Mouse (Mus musculus) T-helper 17 cell (primary cell): ENCODE measurements around the gene Prcc.

Experiments
- in situ Hi-C, 2 experiments: fragments of 300-600 bp; cut with MboI, MseI; formaldehyde crosslinking; loops; 1 replicate in 1 of 2; 2 replicates in 1 of 2; pipeline ENCODE4 v1.15.1; 2025; ENCODE audit warnings: high pct_unique_total_duplicates in 2 of 2

Gene Prcc

DNA sequence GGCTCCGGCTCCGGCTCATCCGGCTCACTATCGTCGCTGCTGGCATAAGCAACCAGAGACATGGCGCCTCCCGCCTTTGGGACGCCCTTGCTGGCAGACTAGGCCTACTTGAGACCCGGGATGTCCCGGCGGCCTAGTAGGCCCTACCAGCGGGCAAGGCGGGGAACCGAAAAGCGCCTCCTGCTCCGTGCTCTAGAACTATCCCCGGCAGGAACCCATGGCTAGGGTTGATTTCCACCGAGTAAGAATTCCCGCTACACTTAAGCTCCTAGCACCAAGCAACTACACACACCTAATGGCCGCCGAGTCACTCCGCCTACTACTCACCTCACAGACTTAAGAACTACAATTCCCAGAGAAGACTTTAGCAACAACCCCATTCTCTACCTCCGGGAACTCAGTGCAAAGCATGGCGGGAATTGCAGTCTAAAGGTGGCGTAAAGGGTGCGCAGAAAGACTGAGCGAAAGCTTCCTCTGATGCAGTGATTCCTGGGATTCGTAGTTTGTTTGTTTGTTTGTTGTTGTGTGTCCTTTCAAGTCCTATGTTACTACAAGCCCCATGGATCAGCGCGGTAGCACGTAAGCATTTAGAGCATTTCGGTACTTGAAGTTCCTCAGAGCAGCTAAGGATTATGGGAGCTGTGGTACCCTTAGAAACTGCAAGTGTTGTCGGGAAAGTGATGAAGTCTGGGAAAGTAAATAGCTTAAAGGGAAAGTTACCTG is at the start of gene Prcc:
Prcc (minus strand) TSS at position 328 of the 723 bp plus-strand sequence.
- in situ Hi-C loops, result no loop called here

DNA sequence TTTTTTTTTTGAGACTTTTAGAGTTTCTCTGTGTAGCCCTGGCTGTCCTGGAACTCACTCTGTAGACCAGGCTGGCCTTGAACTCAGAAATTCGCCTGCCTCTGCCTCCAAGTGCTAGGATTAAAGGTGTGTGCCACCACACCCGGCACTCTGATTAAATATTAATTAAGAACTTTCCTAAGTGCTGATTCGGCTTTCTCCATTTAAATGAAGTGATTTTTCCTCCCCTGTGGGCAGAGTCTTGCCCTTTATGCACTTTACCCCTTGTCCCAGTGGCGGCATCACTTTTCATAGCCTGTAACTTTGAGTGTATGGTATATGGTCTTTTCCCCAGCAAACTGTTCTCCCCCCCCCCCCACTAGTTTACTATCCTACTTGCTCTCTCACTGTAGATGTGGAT is 49.8 kb upstream of the Prcc start:
- in situ Hi-C loops, result no loop called here

GRCm38 (mm10) chr3:87934501-87934900 is 49.1 kb upstream of the Prcc start:
- in situ Hi-C loops, result no loop called here

DNA sequence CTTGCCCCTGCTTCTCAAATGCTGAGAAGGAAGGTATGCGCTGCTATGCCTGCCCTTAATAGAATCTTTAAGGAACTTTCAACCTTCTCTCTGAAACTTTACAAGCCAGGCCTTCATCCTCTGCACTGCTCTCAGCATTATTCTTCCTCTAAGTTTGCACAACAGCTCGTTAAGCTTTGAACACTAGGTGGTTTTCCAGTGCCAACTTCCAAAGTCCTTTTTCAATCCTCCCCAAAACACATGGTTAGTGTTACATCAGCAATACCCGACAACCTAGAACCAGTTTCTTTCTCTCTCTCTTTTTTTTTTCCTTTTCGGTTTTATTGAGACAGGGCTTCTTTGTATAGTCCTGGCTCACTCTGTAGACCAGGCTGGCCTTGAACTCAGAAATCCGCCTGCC is 48.6 kb upstream of the Prcc start:
- in situ Hi-C loops, result no loop called here

- in situ Hi-C loops, result no loop called here
Measured at GRCm38 (mm10) chr3:87930078-87930795, 44.8 kb upstream of the Prcc start, which contains the start of the genes Isg20l2 and Rrnad1. TSS of gene Isg20l2 (plus strand) at chr3:87930314. TSS of gene Rrnad1 (minus strand) at chr3:87930717.

- in situ Hi-C loops, result loop anchor here in 1 of 2 experiments (5.0 kb wide), 1 partner anchor 37 kb away; no protein-coding TSS in a partner anchor
Measured at GRCm38 (mm10) chr3:87929341-87930077, 44.1 kb upstream of the Prcc start.

GRCm38 (mm10) chr3:87927452-87927851 is 42.0 kb upstream of the Prcc start:
- in situ Hi-C loops, result loop anchor here in 1 of 2 experiments (5.0 kb wide), 1 partner anchor 35 kb away; no protein-coding TSS in a partner anchor

DNA sequence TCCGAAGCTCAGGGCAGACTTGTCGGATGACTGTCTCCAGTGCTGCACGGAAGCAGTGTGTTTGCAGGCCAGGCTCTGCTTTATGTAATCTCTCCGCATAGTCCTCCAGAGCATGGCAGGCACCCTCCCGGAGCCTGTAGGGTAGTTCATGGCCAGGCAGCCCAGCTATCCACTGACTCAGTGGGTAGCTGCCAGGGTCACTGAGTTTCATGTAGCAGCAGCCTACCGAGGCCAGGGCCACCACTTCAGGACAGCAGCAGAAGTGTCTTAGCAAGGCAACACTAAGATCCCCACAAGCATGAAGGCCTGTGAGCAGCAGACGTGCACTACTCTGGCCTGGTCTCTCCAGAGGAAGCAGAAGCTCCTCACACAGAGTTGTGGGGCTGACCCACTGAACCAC is 39.6 kb upstream of the Prcc start:
- in situ Hi-C loops, result loop anchor here in 1 of 2 experiments (5.0 kb wide), 1 partner anchor 33 kb away; no protein-coding TSS in a partner anchor

- in situ Hi-C loops, result no loop called here
Measured at GRCm38 (mm10) chr3:87920270-87920943, 35.0 kb upstream of the Prcc start.

- in situ Hi-C loops, result no loop called here
Measured at GRCm38 (mm10) chr3:87919336-87920108, 34.1 kb upstream of the Prcc start, which contains the start of gene Mrpl24. TSS of gene Mrpl24 (plus strand) at chr3:87919506.

DNA sequence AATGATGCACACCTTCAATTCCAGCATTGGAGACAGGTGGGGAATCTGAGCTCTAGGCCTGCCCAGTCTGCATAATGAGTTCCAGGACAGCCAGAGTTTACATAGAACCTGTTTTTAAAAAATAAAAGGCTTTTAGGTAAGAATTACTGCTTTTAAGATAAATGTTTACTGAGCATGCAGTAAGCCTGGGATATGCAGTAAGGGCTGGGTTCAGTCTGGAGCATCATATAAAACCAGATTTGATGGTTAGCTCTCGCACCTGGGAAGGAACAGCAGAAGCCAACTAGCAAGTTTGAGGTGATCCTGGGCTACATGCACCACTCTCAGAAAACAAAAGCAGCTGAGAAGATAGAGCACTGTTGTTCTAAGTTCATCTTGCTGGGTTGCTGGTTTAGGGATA is 33.1 kb upstream of the Prcc start:
- in situ Hi-C loops, result no loop called here

- in situ Hi-C loops, result no loop called here
Measured at GRCm38 (mm10) chr3:87916990-87917389, 31.6 kb upstream of the Prcc start.

GRCm38 (mm10) chr3:87913891-87914290 is 28.5 kb upstream of the Prcc start:
- in situ Hi-C loops, result no loop called here

- in situ Hi-C loops, result no loop called here
Measured at GRCm38 (mm10) chr3:87913491-87913890, 28.1 kb upstream of the Prcc start.

DNA sequence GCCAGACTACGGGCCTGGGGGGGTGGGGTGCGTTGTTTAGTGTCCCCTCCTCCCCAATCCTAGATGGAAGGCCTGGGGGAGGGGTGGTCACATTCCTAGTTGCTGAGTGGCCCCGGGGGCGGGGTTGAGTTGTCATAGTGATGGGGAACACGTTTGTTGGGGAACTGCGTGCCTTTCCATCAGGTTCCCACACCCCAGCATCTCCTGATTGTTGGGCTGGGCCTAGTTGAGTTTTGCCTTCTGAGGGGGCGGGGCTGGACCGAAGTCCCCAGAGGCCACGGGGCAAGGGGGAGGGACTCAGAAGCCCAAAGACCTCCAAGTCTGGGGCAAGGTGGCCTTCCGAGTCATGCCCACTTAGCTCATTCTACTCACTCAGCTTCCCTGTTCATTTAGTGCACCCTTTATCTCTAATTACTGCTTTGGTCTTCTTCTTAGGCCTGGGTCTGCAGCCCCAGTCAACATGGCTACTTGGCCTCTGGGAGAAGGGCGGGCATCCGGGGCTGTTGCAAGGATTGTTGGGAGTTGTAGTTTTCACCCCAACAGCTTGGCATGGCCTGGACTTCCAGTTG is 25.2 kb upstream of the Prcc start:
- in situ Hi-C loops, result no loop called here

DNA sequence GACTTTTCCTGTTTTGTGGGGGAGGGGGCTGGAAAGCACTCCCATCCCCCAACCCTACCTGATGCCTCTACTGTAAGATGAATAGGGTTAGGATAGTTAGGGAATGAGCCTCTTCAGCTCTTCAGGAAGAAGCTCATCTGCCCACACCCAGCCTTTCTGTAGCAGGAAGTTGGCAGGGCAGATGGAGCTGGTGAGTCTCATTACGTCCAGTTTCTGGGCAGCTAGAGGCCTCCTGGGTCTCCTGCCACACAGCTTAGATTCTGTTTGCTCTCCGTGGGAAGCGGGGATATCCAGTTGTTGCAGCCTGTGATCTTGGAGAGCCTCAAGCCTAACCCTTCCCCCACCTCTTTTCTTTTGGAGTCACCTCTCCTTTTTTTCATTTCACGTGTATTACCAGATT is 24.5 kb upstream of the Prcc start:
- in situ Hi-C loops, result no loop called here

DNA sequence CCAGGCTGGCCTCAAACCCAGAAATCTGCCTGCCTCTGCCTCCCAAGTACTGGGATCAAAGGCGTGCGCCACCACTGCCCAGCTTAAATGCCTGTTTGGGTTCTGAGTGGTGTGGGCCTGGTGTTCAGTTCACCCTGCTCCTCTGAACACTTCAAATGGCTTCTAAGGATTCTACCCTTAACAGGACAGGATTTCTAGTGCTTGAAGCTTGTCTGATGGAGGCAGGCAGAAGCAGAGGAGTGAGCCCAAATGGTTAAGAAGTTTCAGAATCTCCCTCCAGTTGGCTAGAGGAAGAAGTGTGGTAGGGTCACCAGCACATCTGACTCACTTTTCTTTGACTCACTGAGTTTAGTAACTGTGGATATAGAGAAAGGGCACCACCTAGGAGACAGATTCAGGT is 24.0 kb upstream of the Prcc start:
- in situ Hi-C loops, result no loop called here

- in situ Hi-C loops, result no loop called here
Measured at GRCm38 (mm10) chr3:87907906-87908305, 22.5 kb upstream of the Prcc start.

DNA sequence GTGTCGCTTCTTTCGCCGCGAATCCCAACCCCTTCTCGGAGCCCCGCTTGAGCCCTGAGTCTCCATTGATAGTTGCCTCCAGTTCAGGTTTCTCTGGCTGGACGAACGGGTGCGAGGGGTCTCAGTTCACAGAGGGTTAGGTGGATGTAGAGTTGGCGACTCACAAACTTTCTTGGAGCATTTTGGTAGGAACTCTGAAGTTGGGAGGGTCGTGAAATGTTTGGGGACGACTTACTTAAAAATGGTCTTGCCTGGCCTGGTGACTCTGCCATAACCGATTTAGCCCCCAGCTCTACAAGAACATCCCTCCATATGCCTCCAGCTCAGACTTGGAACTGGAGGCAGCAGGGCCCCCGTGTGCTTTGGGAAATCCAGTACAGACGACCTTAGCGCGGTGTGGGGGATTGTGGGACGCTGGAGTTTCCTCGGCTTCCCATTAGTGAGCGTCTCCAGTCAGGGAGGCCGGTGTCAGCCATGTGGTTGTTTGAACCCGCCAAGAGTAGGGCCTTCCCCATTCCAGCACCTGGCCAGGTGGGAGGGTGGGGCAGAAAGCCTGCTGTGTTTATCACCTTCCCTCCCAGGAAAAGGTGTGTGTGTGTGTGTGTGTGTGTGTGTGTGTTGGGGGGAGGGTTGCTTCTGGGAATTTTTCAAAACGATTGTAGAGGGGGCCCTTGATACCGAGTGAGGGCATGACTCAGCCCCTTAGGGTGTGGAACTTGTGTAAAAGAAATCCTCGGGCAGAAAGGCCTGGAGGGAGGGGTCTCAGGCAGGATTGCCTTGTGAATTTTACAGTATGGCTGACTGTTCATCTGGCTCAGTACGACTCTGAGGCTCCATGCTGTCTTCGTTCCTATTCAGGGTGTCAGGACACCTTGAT is 21.8 kb upstream of the Prcc start:
- in situ Hi-C loops, result no loop called here
